Mouse (Mus musculus) megakaryocyte, embryonic 14.5 days (primary cell): ENCODE results near the gene Gm10645.

Source experiments
- FLI1 ChIP-seq: IDR thresholded peaks from 2 replicates; pipeline ENCODE4 v1.6.1; 2012; ENCODE audit warnings: low read length, inconsistent platforms, mixed read lengths
- GATA1 ChIP-seq: IDR thresholded peaks from 3 replicates; pipeline ENCODE4 v1.6.1; 2012; ENCODE audit warnings: mixed read lengths, low read length, inconsistent platforms, borderline replicate concordance

GRCm38 (mm10) chr8:83182784-83183183 is 16.8 kb upstream of the Gm10645 start:
- TF ChIP-seq GATA1 (no peak), FLI1 (no peak)
